Comparison of ENCODE assay signal across 9 mouse cellular contexts in genomic region chr19:46619001-46619400, GRCm38 (mm10). TPM values are rescaled to one million over a fixed set of nuclear protein-coding genes. Genes with fewer than 3 reads are reported as not detected.
DNase-seq lines count a peak whose midpoint lies in the region; ATAC-seq lines count a peak whose summit lies in the region.
"Had no signal": no experiment of that assay in that cellular context is flagged by ENCODE, and none has a peak within 500 bp of the region (broad histone marks: within the 10 kb centered on the region; RNA-seq: fewer than 3 reads in every experiment).

No protein-coding gene starts in this region.

- no peak for DNase-seq in kidney, adult 18-20 months
- peak; percentile 61 for DNase-seq in 416B (ENCODE audit: low read depth)
- peak; percentile 60 for DNase-seq in CD4-positive helper T cell, adult 2 months (ENCODE audit: low read depth, low spot score)
- DNase-seq in heart, embryonic 10.5 days (ENCODE audit: low spot score): peak; percentile 88
- DNase-seq in gastrocnemius, adult 8-10 months (ENCODE audit: low spot score in 2 of 2): no peak

- H3K4me1 ChIP-seq in kidney, embryonic 15.5 days: peaks cover 80% of the 10 kb centered on the region
- peaks cover 95% of the 10 kb centered on the region for H3K4me1 ChIP-seq in heart, embryonic 10.5 days

- ATAC-seq in kidney, embryonic 15.5 days (replicated peaks; ENCODE audit: low FRiP score): no peak
- no peak for ATAC-seq in megakaryocyte progenitor cell, adult 5-6 weeks (replicated peaks; ENCODE audit: poor library complexity)

- no peak overlapping the region for H3K4me2 ChIP-seq in kidney, embryonic 15.5 days
- H3K4me2 ChIP-seq: neural tube, embryonic 12.5 days had no signal

- H3K9ac ChIP-seq in kidney, embryonic 15.5 days: no peak overlapping the region
- H3K9ac ChIP-seq: neural tube, embryonic 12.5 days had no signal

- no peaks in the 10 kb centered on the region for H3K9me3 ChIP-seq in kidney, embryonic 15.5 days (replicated peaks)
- H3K9me3 ChIP-seq in heart, embryonic 10.5 days: no peaks in the 10 kb centered on the region
- H3K9me3 ChIP-seq: neural tube, embryonic 12.5 days had no signal

- H3K27me3 ChIP-seq in kidney, embryonic 15.5 days: no peaks in the 10 kb centered on the region
- H3K27me3 ChIP-seq in heart, embryonic 10.5 days (ENCODE audit: insufficient read depth, poor library complexity, severe bottlenecking): no peaks in the 10 kb centered on the region
- H3K27me3 ChIP-seq: neural tube, embryonic 12.5 days had no signal

- WGBS in kidney, embryonic 15.5 days: 50% methylated on average over 19 of the region's 19 CpGs
- 32% methylated on average over 19 of the region's 19 CpGs for WGBS in heart, embryonic 10.5 days

- peak overlapping the region; percentile 3; the same call in 1 of the 2 replicates for H3K27ac ChIP-seq in kidney, embryonic 15.5 days
- H3K27ac ChIP-seq in heart, embryonic 10.5 days: peak overlapping the region; percentile 91
- H3K27ac ChIP-seq: neural tube, embryonic 12.5 days had no signal

- peaks cover 16% of the 10 kb centered on the region for H3K36me3 ChIP-seq in kidney, embryonic 15.5 days
- peaks cover 7% of the 10 kb centered on the region; the same call in 1 of the 2 replicates for H3K36me3 ChIP-seq in heart, embryonic 10.5 days

- no peak overlapping the region for H3K4me3 ChIP-seq in kidney, embryonic 15.5 days (replicated peaks)
- peak overlapping the region; percentile 5; the same call in 1 of the 2 replicates for H3K4me3 ChIP-seq in heart, embryonic 10.5 days
- H3K4me3 ChIP-seq: neural tube, embryonic 12.5 days had no signal

RNA-seq across cellular contexts. Expression of gene Wbp1l, which starts 20.1 kb away (rescaled TPM):
- polyA plus RNA-seq in kidney, embryonic 15.5 days (2015; fragmentation: Nextera tagmentation; extraction: Ambion mirVana): 46.4 and 51.3 TPM in 2 replicates
- 53.9 and 61.8 TPM in 2 replicates for polyA plus RNA-seq in heart, embryonic 10.5 days (2016; fragmentation: Nextera tagmentation; extraction: Ambion mirVana)
- total RNA-seq in megakaryocyte progenitor cell, adult 5-6 weeks (2015): 17.0 and 18.4 TPM in 2 replicates
- 23.3 and 25.7 TPM in 2 replicates for total RNA-seq in megakaryocyte progenitor cell, adult 5-6 weeks (2017)
- total RNA-seq in gastrocnemius, adult 8-10 months (2022): 100 to 1,000 TPM in 1 of 4 experiments, 10 to 100 TPM in 3; 56.9 to 103 (median 59.7) TPM

RNA-seq across cellular contexts. Expression of gene Sfxn2, which starts 45.8 kb away (rescaled TPM):
- polyA plus RNA-seq in kidney, embryonic 15.5 days (2015; fragmentation: Nextera tagmentation; extraction: Ambion mirVana): 32.9 and 33.0 TPM in 2 replicates
- 14.2 and 14.5 TPM in 2 replicates for polyA plus RNA-seq in heart, embryonic 10.5 days (2016; fragmentation: Nextera tagmentation; extraction: Ambion mirVana)
- 7.8 and 9.2 TPM in 2 replicates for total RNA-seq in megakaryocyte progenitor cell, adult 5-6 weeks (2015)
- total RNA-seq in megakaryocyte progenitor cell, adult 5-6 weeks (2017): 8.9 and 9.7 TPM in 2 replicates
- total RNA-seq in gastrocnemius, adult 8-10 months (2022): 1 to 10 TPM; 1.6 to 3.0 (median 2.8) TPM

RNA-seq across cellular contexts. Expression of gene Arl3, which starts 46.0 kb away (rescaled TPM):
- 143 and 145 TPM in 2 replicates for polyA plus RNA-seq in kidney, embryonic 15.5 days (2015; fragmentation: Nextera tagmentation; extraction: Ambion mirVana)
- polyA plus RNA-seq in heart, embryonic 10.5 days (2016; fragmentation: Nextera tagmentation; extraction: Ambion mirVana): 112 and 134 TPM in 2 replicates
- total RNA-seq in megakaryocyte progenitor cell, adult 5-6 weeks (2015): 12.5 and 15.6 TPM in 2 replicates
- 10.2 and 13.4 TPM in 2 replicates for total RNA-seq in megakaryocyte progenitor cell, adult 5-6 weeks (2017)
- total RNA-seq in gastrocnemius, adult 8-10 months (2022): 10 to 100 TPM; 51.1 to 76.4 (median 62.8) TPM

RNA-seq across cellular contexts. Expression of gene Cyp17a1, which starts 54.0 kb away (rescaled TPM):
- 0.12 and 0.79 TPM in 2 replicates for polyA plus RNA-seq in kidney, embryonic 15.5 days (2015; fragmentation: Nextera tagmentation; extraction: Ambion mirVana)
- polyA plus RNA-seq in heart, embryonic 10.5 days (2016; fragmentation: Nextera tagmentation; extraction: Ambion mirVana): 0.40 and 1.2 TPM in 2 replicates
- total RNA-seq in megakaryocyte progenitor cell, adult 5-6 weeks (2015): not detected in 2 replicates
- total RNA-seq in megakaryocyte progenitor cell, adult 5-6 weeks (2017): not detected in 2 replicates
- total RNA-seq in gastrocnemius, adult 8-10 months (2022): not detected
- total RNA-seq: left cerebral cortex, adult 18-20 months had no signal
- polyA plus RNA-seq: neural tube, embryonic 12.5 days had no signal

Comparison
In these comparisons a context has a peak if more than half of its experiments do, and no peak if none do; other contexts are left out.
1. DNase-seq: peak in 416B (single experiment), CD4-positive helper T cell, adult 2 months (single experiment) and heart, embryonic 10.5 days (single experiment); none in kidney, adult 18-20 months (single experiment) and gastrocnemius, adult 8-10 months (0 of 2).